ENCODE assay signal across 15 mouse cellular contexts in genomic region chr1:73936537-73936936, GRCm38 (mm10).
DNase-seq lines count a peak whose midpoint lies in the region; TF ChIP-seq lines count a peak whose summit lies in the region.
"Had no signal": no experiment of that assay in that cellular context is flagged by ENCODE, and none has a peak within 500 bp of the region (broad histone marks: within the 10 kb centered on the region; RNA-seq: fewer than 3 reads in every experiment).

No protein-coding gene starts in this region.

- intact Hi-C loops in heart, adult 2 months (cut with DNase I): no loop called here
- intact Hi-C loops in heart, postnatal 10 days (cut with DNase I): no loop called here

- WGBS in heart, adult 2 months: 15% methylated on average over 3 of the region's 3 CpGs

- no peak for DNase-seq in heart, adult 2 months
- DNase-seq in heart, postnatal 10 days: no peak
- DNase-seq in layer of hippocampus, adult 2 months (ENCODE audit: low spot score in 2 of 2): no peak
- DNase-seq in layer of hippocampus, postnatal 14 days (ENCODE audit: low spot score in 2 of 2): no peak
- DNase-seq in natural killer cell, adult 2 months (ENCODE audit: low spot score in 2 of 2): peak; percentile 12 to 28
- no peak for DNase-seq in neural tube, embryonic 10.5 days (ENCODE audit: extremely low spot score, low spot score)
- no peak for DNase-seq in thymus, adult 18-20 months
- DNase-seq: adrenal gland, adult 8-10 months; cerebellum, postnatal 10 days; layer of hippocampus, postnatal 36 days had no signal

- no peaks in the 10 kb centered on the region for H3K27me3 ChIP-seq in heart, adult 2 months (ENCODE audit: control insufficient read depth, insufficient read depth, low read length)
- H3K27me3 ChIP-seq: heart, embryonic 15.5 days; limb, embryonic 13.5 days; midbrain, embryonic 13.5 days had no signal

- no peak overlapping the region for H3K9ac ChIP-seq in heart, adult 2 months (ENCODE audit: low read depth, low read length)
- H3K9ac ChIP-seq: heart, embryonic 15.5 days; limb, embryonic 13.5 days; midbrain, embryonic 13.5 days had no signal

- no peak for TF ChIP-seq EP300 in heart, adult 2 months (IDR thresholded peaks at IDR 0.05; ENCODE audit: insufficient read depth, low read depth, low read length)

- peaks cover 29% of the 10 kb centered on the region for H3K4me1 ChIP-seq in heart, adult 2 months (ENCODE audit: control insufficient read depth, insufficient read depth, low read length)
- peaks cover 17% of the 10 kb centered on the region for H3K4me1 ChIP-seq in brown adipose tissue, adult 24 weeks (ENCODE audit: control insufficient read depth, insufficient read depth, insufficient read length, low read length)
- H3K4me1 ChIP-seq: limb, embryonic 13.5 days had no signal

- H3K79me2 ChIP-seq in heart, adult 2 months (replicated peaks; ENCODE audit: control insufficient read depth, insufficient read depth, low read length): no peaks in the 10 kb centered on the region; the same call in 1 of the 2 replicates

- no peak overlapping the region for H3K4me3 ChIP-seq in heart, adult 2 months
- H3K4me3 ChIP-seq in layer of hippocampus, adult 2 months: no peak overlapping the region
- H3K4me3 ChIP-seq in brown adipose tissue, adult 24 weeks (ENCODE audit: insufficient read depth, low read depth, low read length): no peak overlapping the region
- H3K4me3 ChIP-seq: forebrain, embryonic 10.5 days; heart, embryonic 15.5 days; limb, embryonic 13.5 days; midbrain, embryonic 13.5 days had no signal

- TF ChIP-seq CTCF in heart, adult 2 months (IDR thresholded peaks at IDR 0.05): no peak
- no peak for TF ChIP-seq CTCF in layer of hippocampus, adult 2 months (conservative IDR thresholded peaks at IDR 0.05)

- no peak for TF ChIP-seq POLR2A in heart, adult 2 months (IDR thresholded peaks at IDR 0.05; ENCODE audit: insufficient read depth, low read depth, low read length)

- H3K27ac ChIP-seq in heart, adult 2 months: peak overlapping the region; percentile 67
- 0 out of 2 replicates have a peak overlapping the region, but pooled peaks have one; percentile 6 for H3K27ac ChIP-seq in layer of hippocampus, adult 2 months
- H3K27ac ChIP-seq in brown adipose tissue, adult 24 weeks (replicated peaks; ENCODE audit: low read depth, low read length): peak overlapping the region; percentile 19; the same call in 1 of the 2 replicates
- H3K27ac ChIP-seq: limb, embryonic 13.5 days; midbrain, embryonic 13.5 days had no signal

- H3K36me3 ChIP-seq in heart, adult 2 months (ENCODE audit: control insufficient read depth, insufficient read depth, low read length): peaks cover 53% of the 10 kb centered on the region
- H3K36me3 ChIP-seq: midbrain, embryonic 13.5 days had no signal

Comparison
In these comparisons a context has a peak if more than half of its experiments do, and no peak if none do; other contexts are left out.
1. DNase-seq: peak in natural killer cell, adult 2 months (2 of 2); none in heart, adult 2 months (0 of 2), heart, postnatal 10 days (0 of 2), layer of hippocampus, adult 2 months (0 of 2), layer of hippocampus, postnatal 14 days (0 of 2), neural tube, embryonic 10.5 days (single experiment) and thymus, adult 18-20 months (0 of 2).
2. H3K27ac ChIP-seq: peak in every context shown above with its lines; median percentile 67 in heart, adult 2 months; 19 in brown adipose tissue, adult 24 weeks; 6 in layer of hippocampus, adult 2 months.